24 mouse cellular contexts compared by ENCODE assay signal in genomic region chr4:115045621-115046020, GRCm38 (mm10). TPM values are rescaled to one million over a fixed set of nuclear protein-coding genes. Genes with fewer than 3 reads are reported as not detected.
"Had no signal": no experiment of that assay in that cellular context is flagged by ENCODE, and none has a peak within 500 bp of the region (broad histone marks: within the 10 kb centered on the region; RNA-seq: fewer than 3 reads in every experiment).

No protein-coding gene starts in this region.

- DNase-seq: gastrocnemius, postnatal 14 days; gastrocnemius, postnatal 36 days; heart, adult 18-20 months; kidney, adult 11 months; kidney, adult 2 months; kidney, adult 9 months; kidney, postnatal 14 days; kidney, postnatal 36 days; layer of hippocampus, adult 9-11 months; layer of hippocampus, postnatal 36 days; left cerebral cortex, postnatal 4 days had no signal

- H3K4me2 ChIP-seq: heart, embryonic 11.5 days; heart, embryonic 13.5 days; heart, embryonic 15.5 days; hindbrain, embryonic 13.5 days; hindbrain, embryonic 15.5 days; intestine, embryonic 15.5 days; kidney, embryonic 15.5 days; limb, embryonic 12.5 days had no signal

- H3K9me3 ChIP-seq: heart, embryonic 13.5 days; heart, embryonic 15.5 days; hindbrain, embryonic 13.5 days; hindbrain, embryonic 15.5 days; intestine, embryonic 15.5 days; kidney, embryonic 15.5 days had no signal

- ATAC-seq: forebrain, embryonic 16.5 days; hindbrain, postnatal 0 days; intestine, embryonic 15.5 days had no signal

- H3K27ac ChIP-seq: heart, embryonic 13.5 days; heart, embryonic 15.5 days; hindbrain, embryonic 13.5 days; hindbrain, embryonic 15.5 days; hindbrain, postnatal 0 days; intestine, embryonic 15.5 days; kidney, embryonic 15.5 days; kidney, postnatal 0 days; limb, embryonic 12.5 days had no signal

- H3K4me3 ChIP-seq: heart, embryonic 13.5 days; heart, embryonic 15.5 days; hindbrain, embryonic 13.5 days; hindbrain, embryonic 15.5 days; intestine, embryonic 15.5 days; kidney, embryonic 15.5 days; limb, embryonic 12.5 days had no signal

- H3K9ac ChIP-seq: heart, embryonic 13.5 days; heart, embryonic 15.5 days; hindbrain, embryonic 13.5 days; hindbrain, embryonic 15.5 days; intestine, embryonic 15.5 days; kidney, embryonic 15.5 days; limb, embryonic 12.5 days had no signal

- H3K36me3 ChIP-seq: hindbrain, embryonic 13.5 days; hindbrain, embryonic 15.5 days had no signal

- H3K4me1 ChIP-seq: heart, embryonic 15.5 days; hindbrain, embryonic 13.5 days; hindbrain, embryonic 15.5 days; intestine, embryonic 15.5 days; kidney, embryonic 15.5 days; limb, embryonic 12.5 days had no signal

RNA-seq across cellular contexts. Expression of gene Pdzk1ip1, which starts 42.9 kb away (rescaled TPM):
- total RNA-seq: gastrocnemius, adult 18-20 months; gastrocnemius, adult 8-10 months; gastrocnemius, postnatal 36 days had no signal

RNA-seq across cellular contexts. Expression of gene Stil, which starts 45.7 kb away (rescaled TPM):
- total RNA-seq: gastrocnemius, adult 18-20 months had no signal
